Mouse (Mus musculus): ENCODE measurements around the gene Pcca. TPM values are rescaled to one million over a fixed set of nuclear protein-coding genes. Genes with fewer than 3 reads are reported as not detected.

Pcca gene
- polyA plus RNA-seq, 1 experiment from 2014 or later, result 29.7 TPM

- H3K36me3 ChIP-seq, result no peaks in the 10 kb centered on the region
- H3K27ac ChIP-seq, result no peak overlapping the region
- no peak overlapping the region for H3K4me3 ChIP-seq
- WGBS, result 71% methylated on average over 4 of the region's 4 CpGs
- H3K4me2 ChIP-seq, result no peak overlapping the region
- no peaks in the 10 kb centered on the region for H3K27me3 ChIP-seq
- no peaks in the 10 kb centered on the region for H3K9me3 ChIP-seq
- no peak for ATAC-seq (ENCODE audit: low FRiP score)
- H3K4me1 ChIP-seq (replicated peaks), result no peaks in the 10 kb centered on the region
- H3K9ac ChIP-seq, result no peak overlapping the region
These were observed 76.9 kb downstream of the Pcca start for GRCm38 (mm10) chr14:122611035-122611434.

- 93% methylated on average over 3 of the region's 3 CpGs for WGBS
- Histone ChIP-seq H3K4me2 (no peak overlapping the region), H3K4me1 (replicated peaks) (no peaks in the 10 kb centered on the region), H3K36me3 (no peaks in the 10 kb centered on the region), H3K9me3 (no peaks in the 10 kb centered on the region), H3K9ac (no peak overlapping the region), H3K27me3 (no peaks in the 10 kb centered on the region), H3K4me3 (no peak overlapping the region), H3K27ac (no peak overlapping the region)
- no peak for ATAC-seq (ENCODE audit: low FRiP score)
These were observed 78.2 kb downstream of the Pcca start for GRCm38 (mm10) chr14:122612317-122612716.

GRCm38 (mm10) chr14:122617656-122618055 is 83.5 kb downstream of the Pcca start:
- H3K27me3 ChIP-seq, result no peaks in the 10 kb centered on the region
- H3K4me2 ChIP-seq, result no peak overlapping the region
- WGBS, result 91% methylated on average over 2 of the region's 2 CpGs
- ATAC-seq (ENCODE audit: low FRiP score), result no peak
- no peak overlapping the region for H3K4me3 ChIP-seq
- 0 out of 2 replicates have a peak, but pooled peaks cover 4% of the 10 kb centered on the region for H3K36me3 ChIP-seq
- no peaks in the 10 kb centered on the region for H3K4me1 ChIP-seq (replicated peaks)
- H3K9me3 ChIP-seq, result no peaks in the 10 kb centered on the region
- no peak overlapping the region for H3K9ac ChIP-seq
- H3K27ac ChIP-seq, result no peak overlapping the region

- no peak overlapping the region for H3K4me3 ChIP-seq
- H3K4me1 ChIP-seq (replicated peaks), result no peaks in the 10 kb centered on the region
- no peak overlapping the region for H3K27ac ChIP-seq
- no peaks in the 10 kb centered on the region for H3K36me3 ChIP-seq
- no peaks in the 10 kb centered on the region for H3K9me3 ChIP-seq
- 98% methylated on average over 2 of the region's 2 CpGs for whole genome bisulfite sequencing
- no peaks in the 10 kb centered on the region for H3K27me3 ChIP-seq
- no peak for ATAC-seq (ENCODE audit: low FRiP score)
- H3K9ac ChIP-seq, result no peak overlapping the region
- no peak overlapping the region for H3K4me2 ChIP-seq
These were observed 99.3 kb downstream of the Pcca start for GRCm38 (mm10) chr14:122633416-122633815.

- no peaks in the 10 kb centered on the region for H3K4me1 ChIP-seq (replicated peaks)
- no peaks in the 10 kb centered on the region for H3K36me3 ChIP-seq
- H3K9me3 ChIP-seq, result no peaks in the 10 kb centered on the region
- H3K27ac ChIP-seq, result no peak overlapping the region
- H3K4me3 ChIP-seq, result no peak overlapping the region
- 58% methylated on average over 6 of the region's 6 CpGs for WGBS
- ATAC-seq (ENCODE audit: low FRiP score), result no peak
- no peak overlapping the region for H3K4me2 ChIP-seq
- no peaks in the 10 kb centered on the region for H3K27me3 ChIP-seq
- H3K9ac ChIP-seq, result no peak overlapping the region
These were observed 102.5 kb downstream of the Pcca start for GRCm38 (mm10) chr14:122636601-122637000.

GRCm38 (mm10) chr14:122637798-122638555 is 103.9 kb downstream of the Pcca start:
- Histone ChIP-seq H3K36me3 (no peaks in the 10 kb centered on the region), H3K4me2 (no peak overlapping the region), H3K4me3 (no peak overlapping the region), H3K9ac (no peak overlapping the region), H3K4me1 (replicated peaks) (no peaks in the 10 kb centered on the region), H3K27me3 (no peaks in the 10 kb centered on the region), H3K9me3 (no peaks in the 10 kb centered on the region), H3K27ac (no peak overlapping the region)
- ATAC-seq (ENCODE audit: low FRiP score), result no peak
- 66% methylated on average over 5 of the region's 5 CpGs for WGBS

- 88% methylated on average over 2 of the region's 2 CpGs for WGBS
- no peaks in the 10 kb centered on the region for H3K9me3 ChIP-seq
- no peaks in the 10 kb centered on the region for H3K27me3 ChIP-seq
- H3K9ac ChIP-seq, result no peak overlapping the region
- H3K4me1 ChIP-seq (replicated peaks), result no peaks in the 10 kb centered on the region
- no peak overlapping the region for H3K4me3 ChIP-seq
- H3K27ac ChIP-seq, result no peak overlapping the region
- ATAC-seq (ENCODE audit: low FRiP score), result no peak
- H3K36me3 ChIP-seq, result no peaks in the 10 kb centered on the region
- H3K4me2 ChIP-seq, result no peak overlapping the region
These were observed 105.1 kb downstream of the Pcca start for GRCm38 (mm10) chr14:122639168-122639720.

- ATAC-seq (ENCODE audit: low FRiP score), result no peak
- no peak overlapping the region for H3K27ac ChIP-seq
- WGBS, result 98% methylated on average over 1 of the region's 1 CpGs
- 0 out of 2 replicates have a peak, but pooled peaks cover 2% of the 10 kb centered on the region for H3K4me1 ChIP-seq (replicated peaks)
- no peaks in the 10 kb centered on the region for H3K36me3 ChIP-seq
- no peaks in the 10 kb centered on the region for H3K9me3 ChIP-seq
- no peak overlapping the region for H3K4me2 ChIP-seq
- H3K9ac ChIP-seq, result no peak overlapping the region
- no peaks in the 10 kb centered on the region for H3K27me3 ChIP-seq
- no peak overlapping the region for H3K4me3 ChIP-seq
These were observed 108.3 kb downstream of the Pcca start for GRCm38 (mm10) chr14:122642432-122642831.

GRCm38 (mm10) chr14:122648214-122648613 is 114.1 kb downstream of the Pcca start:
- Histone ChIP-seq H3K4me1 (replicated peaks) (0 out of 2 replicates have a peak, but pooled peaks cover 2% of the 10 kb centered on the region), H3K4me2 (no peak overlapping the region), H3K4me3 (no peak overlapping the region), H3K27me3 (no peaks in the 10 kb centered on the region), H3K27ac (no peak overlapping the region), H3K9ac (no peak overlapping the region), H3K36me3 (no peaks in the 10 kb centered on the region), H3K9me3 (no peaks in the 10 kb centered on the region)
- ATAC-seq (ENCODE audit: low FRiP score), result no peak
- 97% methylated on average over 1 of the region's 1 CpGs for WGBS

GRCm38 (mm10) chr14:122649336-122649950 is 115.3 kb downstream of the Pcca start:
- 85% methylated on average over 3 of the region's 3 CpGs for WGBS
- Histone ChIP-seq H3K27ac (no peak overlapping the region), H3K4me3 (no peak overlapping the region), H3K36me3 (no peaks in the 10 kb centered on the region), H3K4me2 (no peak overlapping the region), H3K9me3 (no peaks in the 10 kb centered on the region), H3K27me3 (no peaks in the 10 kb centered on the region), H3K4me1 (replicated peaks) (0 out of 2 replicates have a peak, but pooled peaks cover 2% of the 10 kb centered on the region), H3K9ac (no peak overlapping the region)
- no peak for ATAC-seq (ENCODE audit: low FRiP score)

- 95% methylated on average over 2 of the region's 2 CpGs for WGBS
- ATAC-seq (ENCODE audit: low FRiP score), result no peak
- no peaks in the 10 kb centered on the region for H3K27me3 ChIP-seq
- H3K36me3 ChIP-seq, result no peaks in the 10 kb centered on the region
- no peak overlapping the region for H3K9ac ChIP-seq
- no peaks in the 10 kb centered on the region for H3K4me1 ChIP-seq (replicated peaks)
- H3K4me2 ChIP-seq, result no peak overlapping the region
- H3K4me3 ChIP-seq, result no peak overlapping the region
- H3K27ac ChIP-seq, result no peak overlapping the region
- no peaks in the 10 kb centered on the region for H3K9me3 ChIP-seq
These were observed 117.6 kb downstream of the Pcca start for GRCm38 (mm10) chr14:122651681-122652080.

- H3K9ac ChIP-seq, result no peak overlapping the region
- ATAC-seq (ENCODE audit: low FRiP score), result no peak
- WGBS, result 89% methylated on average over 3 of the region's 3 CpGs
- no peak overlapping the region for H3K4me3 ChIP-seq
- H3K9me3 ChIP-seq, result no peaks in the 10 kb centered on the region
- H3K4me2 ChIP-seq, result no peak overlapping the region
- H3K36me3 ChIP-seq, result no peaks in the 10 kb centered on the region
- H3K27me3 ChIP-seq, result no peaks in the 10 kb centered on the region
- no peak overlapping the region for H3K27ac ChIP-seq
- H3K4me1 ChIP-seq (replicated peaks), result no peaks in the 10 kb centered on the region
These were observed 141.5 kb downstream of the Pcca start for GRCm38 (mm10) chr14:122675661-122676060.
